In the genomic region with DNA sequence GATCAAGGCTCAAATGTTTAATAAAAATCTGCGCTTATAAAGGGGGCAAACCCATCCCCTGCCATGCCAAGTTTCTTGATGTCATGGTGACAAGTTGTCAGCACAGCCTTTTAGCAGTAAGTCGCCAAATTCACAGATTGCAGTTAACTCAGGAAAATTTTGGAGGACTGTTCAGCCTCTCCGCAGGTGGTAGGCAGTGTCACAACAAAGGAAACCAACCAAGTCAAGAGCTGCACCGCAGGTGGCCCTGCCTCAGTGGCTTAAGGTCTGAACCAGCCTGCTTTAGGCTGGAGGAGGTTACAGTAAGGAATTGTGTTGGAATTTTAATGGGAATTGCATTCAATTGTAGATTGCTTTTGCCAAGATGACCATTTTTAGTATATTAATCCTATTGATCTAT, we compare ENCODE assay signal across 14 mouse cellular contexts. TPM values are rescaled to one million over a fixed set of nuclear protein-coding genes. Genes with fewer than 3 reads are reported as not detected.
"Had no signal": no experiment of that assay in that cellular context is flagged by ENCODE, and none has a peak within 500 bp of the region (broad histone marks: within the 10 kb centered on the region; RNA-seq: fewer than 3 reads in every experiment).

No protein-coding gene starts in this region.

RNA-seq across cellular contexts. Expression of a gene that starts 14.6 kb away (rescaled TPM):
- total RNA-seq: common myeloid progenitor, adult 5-6 weeks; forebrain, postnatal 0 days; gastrocnemius, adult 18-20 months; gastrocnemius, adult 2 months; gastrocnemius, adult 8-10 months; gastrocnemius, postnatal 10 days; gastrocnemius, postnatal 14 days; gastrocnemius, postnatal 25 days; gastrocnemius, postnatal 36 days; gastrocnemius, postnatal 4 days; granulocyte monocyte progenitor cell, adult 5-6 weeks; heart, adult 18-20 months; heart, adult 2 months; heart, adult 8-10 months had no signal

RNA-seq across cellular contexts. Expression of a gene that starts 29.3 kb away (rescaled TPM):
- total RNA-seq: common myeloid progenitor, adult 5-6 weeks; forebrain, postnatal 0 days; gastrocnemius, adult 18-20 months; gastrocnemius, adult 2 months; gastrocnemius, adult 8-10 months; gastrocnemius, postnatal 10 days; gastrocnemius, postnatal 14 days; gastrocnemius, postnatal 25 days; gastrocnemius, postnatal 36 days; gastrocnemius, postnatal 4 days; heart, adult 18-20 months; heart, adult 2 months; heart, adult 8-10 months had no signal

RNA-seq across cellular contexts. Expression of a gene that starts 43.7 kb away (rescaled TPM):
- total RNA-seq: common myeloid progenitor, adult 5-6 weeks; forebrain, postnatal 0 days; gastrocnemius, adult 18-20 months; gastrocnemius, adult 2 months; gastrocnemius, adult 8-10 months; gastrocnemius, postnatal 10 days; gastrocnemius, postnatal 14 days; gastrocnemius, postnatal 25 days; gastrocnemius, postnatal 36 days; gastrocnemius, postnatal 4 days; granulocyte monocyte progenitor cell, adult 5-6 weeks; heart, adult 18-20 months; heart, adult 2 months; heart, adult 8-10 months had no signal
